Mouse (Mus musculus) midbrain, embryonic 16.5 days (tissue): ENCODE data around the gene Gm15737. TPM values are rescaled to one million over a fixed set of nuclear protein-coding genes. Genes with fewer than 3 reads are reported as not detected.

ENCODE experiments used
- ATAC-seq: fragments of 200-750 bp; cut with Nextera tagmentation; 2 replicates; pipeline ENCODE4 v1.8.0; 2017; ENCODE audit warnings: moderate TSS enrichment
- H3K27ac ChIP-seq: fragments of 300-500 bp; sonication (generic); 2 replicates; pipeline ENCODE4 v1.5.1; 2014; ENCODE audit warnings: mild to moderate bottlenecking, low read length, mixed read lengths
- H3K27me3 ChIP-seq: fragments of 300-500 bp; sonication (generic); 2 replicates; pipeline ENCODE4 v1.6.1; 2014; ENCODE audit warnings: low read depth, low read length, mixed read lengths; ENCODE audit not compliant: control insufficient read depth, insufficient read depth
- H3K36me3 ChIP-seq: fragments of 300-500 bp; sonication (generic); 2 replicates; pipeline ENCODE4 v1.6.1; 2014; ENCODE audit warnings: mild to moderate bottlenecking, low read length, moderate library complexity, mixed read lengths; ENCODE audit not compliant: control insufficient read depth, insufficient read depth
- H3K4me1 ChIP-seq: fragments of 300-500 bp; sonication (generic); 2 replicates; pipeline ENCODE4 v1.6.1; 2014; ENCODE audit warnings: mild to moderate bottlenecking, low read length, mixed read lengths; ENCODE audit not compliant: control insufficient read depth, insufficient read depth
- H3K4me2 ChIP-seq: fragments of 300-500 bp; sonication (generic); 2 replicates; pipeline ENCODE4 v1.6.1; 2014; ENCODE audit warnings: mild to moderate bottlenecking, low read length, mixed read lengths
- H3K4me3 ChIP-seq: fragments of 300-500 bp; sonication (generic); 2 replicates; pipeline ENCODE4 v1.5.1; 2014; ENCODE audit warnings: low read depth, mild to moderate bottlenecking, low read length, moderate library complexity, mixed read lengths
- H3K9ac ChIP-seq: fragments of 300-500 bp; sonication (generic); 2 replicates; pipeline ENCODE4 v1.6.1; 2014; ENCODE audit warnings: low read depth, low read length, mixed read lengths
- H3K9me3 ChIP-seq: fragments of 300-500 bp; sonication (generic); replicated peaks from 2 replicates; pipeline ENCODE4 v1.6.1; 2014; ENCODE audit warnings: mild to moderate bottlenecking, low read length, mixed read lengths; ENCODE audit not compliant: control insufficient read depth, poor library complexity, severe bottlenecking
- WGBS: fragments of 180-500 bp; shearing (Covaris S2); extraction: QIAGEN DNeasy Blood & Tissue Kit; methylation state at CpG from one replicate; pipeline ENCODE4 v1.1.7; 2014; 5-methylcytosine and 5-hydroxymethylcytosine counted together
- polyA plus RNA-seq: library from polyadenylated mRNA; unstranded; fragments of >200 nt; fragmentation: Nextera tagmentation; extraction: Ambion mirVana; gene quantifications from 2 replicates; pipeline ENCODE4 v1.2.1, GENCODE M21; 2015

Gene Gm15737
- polyA plus RNA-seq, 1 experiment from 2014 or later = not detected

- no peak for ATAC-seq
- H3K9ac ChIP-seq = no peak overlapping the region
- H3K9me3 ChIP-seq = no peaks in the 10 kb centered on the region
- H3K4me1 ChIP-seq = no peaks in the 10 kb centered on the region
- no peak overlapping the region for H3K4me2 ChIP-seq
- WGBS = 75% methylated on average over 10 of the region's 10 CpGs
- H3K27ac ChIP-seq = no peak overlapping the region
- no peak overlapping the region for H3K4me3 ChIP-seq
- H3K36me3 ChIP-seq = no peaks in the 10 kb centered on the region
- H3K27me3 ChIP-seq = no peaks in the 10 kb centered on the region
Observed at GRCm38 (mm10) chr6:92920938-92921689, 52.0 kb downstream of the Gm15737 start.

- H3K27me3 ChIP-seq = no peaks in the 10 kb centered on the region
- no peak for ATAC-seq
- no peak overlapping the region for H3K4me3 ChIP-seq
- H3K4me2 ChIP-seq = no peak overlapping the region
- no peak overlapping the region for H3K27ac ChIP-seq
- H3K9ac ChIP-seq = no peak overlapping the region
- no peaks in the 10 kb centered on the region for H3K4me1 ChIP-seq
- 54% methylated on average over 4 of the region's 4 CpGs for WGBS
- H3K9me3 ChIP-seq = no peaks in the 10 kb centered on the region
- H3K36me3 ChIP-seq = no peaks in the 10 kb centered on the region
Observed at GRCm38 (mm10) chr6:92921843-92922242, 52.7 kb downstream of the Gm15737 start.

GRCm38 (mm10) chr6:92924536-92924935, 55.4 kb downstream of the Gm15737 start:
- no peak overlapping the region for H3K27ac ChIP-seq
- H3K4me2 ChIP-seq = no peak overlapping the region
- no peaks in the 10 kb centered on the region for H3K9me3 ChIP-seq
- no peak overlapping the region for H3K4me3 ChIP-seq
- 56% methylated on average over 8 of the region's 8 CpGs for WGBS
- H3K9ac ChIP-seq = no peak overlapping the region
- no peak for ATAC-seq
- H3K27me3 ChIP-seq = no peaks in the 10 kb centered on the region
- H3K4me1 ChIP-seq = no peaks in the 10 kb centered on the region
- no peaks in the 10 kb centered on the region for H3K36me3 ChIP-seq

- no peak overlapping the region for H3K4me2 ChIP-seq
- no peaks in the 10 kb centered on the region for H3K9me3 ChIP-seq
- no peak overlapping the region for H3K4me3 ChIP-seq
- no peaks in the 10 kb centered on the region for H3K36me3 ChIP-seq
- no peaks in the 10 kb centered on the region for H3K27me3 ChIP-seq
- no peak for ATAC-seq
- WGBS = 89% methylated on average over 5 of the region's 5 CpGs
- H3K9ac ChIP-seq = no peak overlapping the region
- no peaks in the 10 kb centered on the region for H3K4me1 ChIP-seq
- no peak overlapping the region for H3K27ac ChIP-seq
Observed at GRCm38 (mm10) chr6:92928261-92928660, 59.1 kb downstream of the Gm15737 start.

Other genes with a start within 250 kb of the Gm15737 start
- 15.9 and 16.5 TPM in 2 replicates for gene Prickle2, start 163.2 kb upstream of the Gm15737 start, polyA plus RNA-seq
- 0.17 and 0.58 TPM in 2 replicates for gene A730049H05Rik, start 52.9 kb upstream of the Gm15737 start, polyA plus RNA-seq
- 1.0 and 1.3 TPM in 2 replicates for gene Adamts9, start 74.1 kb downstream of the Gm15737 start, polyA plus RNA-seq